ENCODE assay signal across 8 mouse cellular contexts in the genomic region with DNA sequence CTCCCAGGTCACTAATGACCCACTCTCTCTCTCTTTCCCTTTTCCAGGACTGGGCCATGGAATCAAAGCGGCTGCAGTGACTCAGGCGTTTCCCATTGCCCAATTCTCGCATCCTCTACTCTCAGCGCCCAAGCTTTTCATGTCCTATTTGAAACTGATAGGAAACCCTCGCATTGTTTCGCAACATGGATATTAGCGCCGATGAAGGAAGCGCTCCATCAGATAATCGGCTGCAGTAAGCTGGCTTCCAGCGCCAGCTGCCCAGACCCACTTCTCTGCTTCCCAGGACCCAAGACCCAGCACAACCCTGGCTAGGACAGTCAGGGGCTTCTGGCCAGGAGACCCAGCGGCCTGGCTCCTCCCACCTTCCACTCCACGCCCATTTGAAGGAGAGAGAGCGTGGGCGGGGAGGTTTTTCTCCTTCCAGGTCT. TPM values are rescaled to one million over a fixed set of nuclear protein-coding genes. Genes with fewer than 3 reads are reported as not detected.
DNase-seq lines count a peak whose midpoint lies in the region; ATAC-seq and TF ChIP-seq lines count a peak whose summit lies in the region.

No protein-coding gene starts in this region.

- peak; percentile 81 for ATAC-seq in granulocyte monocyte progenitor cell, adult 5-6 weeks (replicated peaks; ENCODE audit: poor library complexity, severe bottlenecking)
- 0 out of 2 replicates have a peak, but pooled peaks have one; percentile 24 for ATAC-seq in kidney, embryonic 16.5 days (ENCODE audit: low FRiP score, low TSS enrichment)

- TF ChIP-seq CTCF in spleen, adult 2 months (IDR thresholded peaks at IDR 0.05; ENCODE audit: extremely low read depth, insufficient read depth, insufficient read length, insufficient replicate concordance): no peak
- TF ChIP-seq CTCF in cerebellum, adult 2 months (IDR thresholded peaks at IDR 0.05; ENCODE audit: borderline replicate concordance, insufficient read depth, low read depth, low read length): no peak

- H3K4me3 ChIP-seq in spleen, adult 2 months (ENCODE audit: extremely low read depth, insufficient read depth, insufficient read length): peak overlapping the region; percentile 11; the same call in 1 of the 2 replicates
- H3K4me3 ChIP-seq in kidney, embryonic 16.5 days (ENCODE audit: low read length): peak overlapping the region; percentile 40
- no peak overlapping the region for H3K4me3 ChIP-seq in cerebellum, adult 2 months (replicated peaks; ENCODE audit: insufficient read depth, low read depth, low read length)

- H3K36me3 ChIP-seq in spleen, adult 2 months (ENCODE audit: control insufficient read depth, insufficient read depth, low read length): no peaks in the 10 kb centered on the region
- no peaks in the 10 kb centered on the region for H3K36me3 ChIP-seq in kidney, embryonic 16.5 days (ENCODE audit: insufficient read depth, low read length)

- intact Hi-C loops in left cerebral cortex, postnatal 25 days (cut with DNase I): no loop called here

- no peaks in the 10 kb centered on the region for H3K4me1 ChIP-seq in spleen, adult 2 months (ENCODE audit: control insufficient read depth, insufficient read depth, insufficient read length)
- peaks cover 32% of the 10 kb centered on the region for H3K4me1 ChIP-seq in kidney, embryonic 16.5 days (ENCODE audit: insufficient read depth, low read length)
- H3K4me1 ChIP-seq in cerebellum, adult 2 months (ENCODE audit: control insufficient read depth, insufficient read depth, low read length): peaks cover 6% of the 10 kb centered on the region

- H3K9ac ChIP-seq in kidney, embryonic 16.5 days (replicated peaks; ENCODE audit: low read length): peak overlapping the region; percentile 62

- TF ChIP-seq POLR2A in spleen, adult 2 months (IDR thresholded peaks at IDR 0.05; ENCODE audit: low read depth, low read length): no peak
- TF ChIP-seq POLR2A in cerebellum, adult 2 months (IDR thresholded peaks at IDR 0.05; ENCODE audit: borderline replicate concordance, insufficient read depth, low read length): no peak

- H3K27ac ChIP-seq in spleen, adult 2 months (ENCODE audit: insufficient read depth, low read length): no peak overlapping the region
- no peak overlapping the region for H3K27ac ChIP-seq in kidney, embryonic 16.5 days (ENCODE audit: low read length)
- H3K27ac ChIP-seq in cerebellum, adult 2 months (ENCODE audit: insufficient read depth, low read length): no peak overlapping the region

- H3K4me2 ChIP-seq in kidney, embryonic 16.5 days (replicated peaks; ENCODE audit: low read depth, low read length): peak overlapping the region; percentile 58

- WGBS in spleen, adult 2 months: 25% methylated on average over 15 of the region's 15 CpGs
- 24% methylated on average over 15 of the region's 15 CpGs for whole genome bisulfite sequencing in kidney, embryonic 16.5 days
- WGBS in cerebellum, adult 2 months: 38% methylated on average over 15 of the region's 15 CpGs

- DNase-seq in spleen, adult 2 months (ENCODE audit: low read depth in 1 of 2, low spot score in 2 of 2): no peak
- no peak for DNase-seq in spleen, adult 18-20 months
- peak; percentile 57 to 68 for DNase-seq in lung, postnatal 4 days
- DNase-seq in left cerebral cortex, postnatal 25 days (ENCODE audit: low spot score in 2 of 2): no peak
- DNase-seq in layer of hippocampus, adult 9-10 months (ENCODE audit: low spot score): no peak
- no peak for DNase-seq in cerebellum, adult 2 months

- no peaks in the 10 kb centered on the region for H3K27me3 ChIP-seq in spleen, adult 2 months (ENCODE audit: control insufficient read depth, insufficient read depth, low read length)
- H3K27me3 ChIP-seq in kidney, embryonic 16.5 days (ENCODE audit: insufficient read depth, low read length): no peaks in the 10 kb centered on the region
- no peaks in the 10 kb centered on the region for H3K27me3 ChIP-seq in cerebellum, adult 2 months (ENCODE audit: control insufficient read depth, insufficient read depth, low read length)

- no peaks in the 10 kb centered on the region for H3K9me3 ChIP-seq in kidney, embryonic 16.5 days (ENCODE audit: low read length)

RNA-seq across cellular contexts. Expression of a gene that starts 51.9 kb away (rescaled TPM):
- polyA plus RNA-seq in spleen, adult 2 months (2012; rRNA removed): 85.9 and 94.1 TPM in 2 replicates
- total RNA-seq in granulocyte monocyte progenitor cell, adult 5-6 weeks (2014; fragmentation: Nextera tagmentation): 254 and 266 TPM in 2 replicates
- 386 and 482 TPM in 2 replicates for total RNA-seq in granulocyte monocyte progenitor cell, adult 5-6 weeks (2017)
- polyA plus RNA-seq in kidney, embryonic 16.5 days (2015; fragmentation: Nextera tagmentation; extraction: Ambion mirVana): 457 and 473 TPM in 2 replicates
- 100 to 1,000 TPM; 184 to 185 TPM for total RNA-seq in left cerebral cortex, postnatal 25 days (2021)
- polyA plus RNA-seq in cerebellum, adult 2 months (2012; rRNA removed): 151 and 167 TPM in 2 replicates

RNA-seq across cellular contexts. Expression of a gene that starts 57.5 kb away (rescaled TPM):
- polyA plus RNA-seq in spleen, adult 2 months (2012; rRNA removed): 13.1 and 13.2 TPM in 2 replicates
- 21.0 and 27.1 TPM in 2 replicates for total RNA-seq in granulocyte monocyte progenitor cell, adult 5-6 weeks (2014; fragmentation: Nextera tagmentation)
- total RNA-seq in granulocyte monocyte progenitor cell, adult 5-6 weeks (2017): 3.2 and 6.4 TPM in 2 replicates
- 66.3 and 68.9 TPM in 2 replicates for polyA plus RNA-seq in kidney, embryonic 16.5 days (2015; fragmentation: Nextera tagmentation; extraction: Ambion mirVana)
- 1 to 10 TPM; 4.8 to 5.9 TPM for total RNA-seq in left cerebral cortex, postnatal 25 days (2021)
- 6.4 and 6.6 TPM in 2 replicates for polyA plus RNA-seq in cerebellum, adult 2 months (2012; rRNA removed)

Comparison
In these comparisons a context has a peak if more than half of its experiments do, and no peak if none do; other contexts are left out.
1. DNase-seq: peak in lung, postnatal 4 days (2 of 2); none in spleen, adult 2 months (0 of 2), spleen, adult 18-20 months (0 of 2), left cerebral cortex, postnatal 25 days (0 of 2), layer of hippocampus, adult 9-10 months (single experiment) and cerebellum, adult 2 months (0 of 2).